Mouse (Mus musculus): Measurements from ENCODE around the gene Gprc5d. TPM values are rescaled to one million over a fixed set of nuclear protein-coding genes. Genes with fewer than 3 reads are reported as not detected.
A peak's percentile ranks its signal among the peaks of the same experiment; 100 is the strongest.

Gprc5d gene
- polyA plus RNA-seq, 1 experiment from 2014 or later, result not detected

GRCm38 (mm10) chr6:135083991-135084502 lies 34.0 kb downstream of the Gprc5d start:
- H3K4me1 ChIP-seq (ENCODE audit: insufficient read depth, low read length), result no peaks in the 10 kb centered on the region
- no peak overlapping the region for H3K4me3 ChIP-seq (ENCODE audit: low read length)
- H3K9ac ChIP-seq (replicated peaks; ENCODE audit: low read length), result no peak overlapping the region
- no peak overlapping the region for H3K27ac ChIP-seq (ENCODE audit: low read length)
- no peak for ATAC-seq (ENCODE audit: low FRiP score, low TSS enrichment)
- H3K4me2 ChIP-seq (replicated peaks; ENCODE audit: low read depth, low read length), result no peak overlapping the region
- WGBS, result 70% methylated on average over 10 of the region's 10 CpGs
- H3K9me3 ChIP-seq (ENCODE audit: low read length), result no peaks in the 10 kb centered on the region
- H3K36me3 ChIP-seq (ENCODE audit: insufficient read depth, low read length), result peaks cover 8% of the 10 kb centered on the region; the same call in 1 of the 2 replicates
- H3K27me3 ChIP-seq (ENCODE audit: insufficient read depth, low read length), result no peaks in the 10 kb centered on the region

- H3K4me3 ChIP-seq (ENCODE audit: low read length), result no peak overlapping the region
- H3K27ac ChIP-seq (ENCODE audit: low read length), result no peak overlapping the region
- no peaks in the 10 kb centered on the region for H3K9me3 ChIP-seq (ENCODE audit: low read length)
- H3K27me3 ChIP-seq (ENCODE audit: insufficient read depth, low read length), result no peaks in the 10 kb centered on the region
- no peak for ATAC-seq (ENCODE audit: low FRiP score, low TSS enrichment)
- H3K4me2 ChIP-seq (replicated peaks; ENCODE audit: low read depth, low read length), result no peak overlapping the region
- 64% methylated on average over 12 of the region's 12 CpGs for WGBS
- no peaks in the 10 kb centered on the region for H3K4me1 ChIP-seq (ENCODE audit: insufficient read depth, low read length)
- H3K9ac ChIP-seq (replicated peaks; ENCODE audit: low read length), result no peak overlapping the region
- H3K36me3 ChIP-seq (ENCODE audit: insufficient read depth, low read length), result peaks cover 9% of the 10 kb centered on the region; the same call in 1 of the 2 replicates
These were observed 39.7 kb downstream of the Gprc5d start for GRCm38 (mm10) chr6:135078420-135078819.

- Histone ChIP-seq H3K9ac (replicated peaks; ENCODE audit: low read length) (no peak overlapping the region), H3K27me3 (ENCODE audit: insufficient read depth, low read length) (no peaks in the 10 kb centered on the region), H3K4me2 (replicated peaks; ENCODE audit: low read depth, low read length) (no peak overlapping the region), H3K4me1 (ENCODE audit: insufficient read depth, low read length) (no peaks in the 10 kb centered on the region), H3K9me3 (ENCODE audit: low read length) (no peaks in the 10 kb centered on the region), H3K36me3 (ENCODE audit: insufficient read depth, low read length) (peaks cover 9% of the 10 kb centered on the region; the same call in 1 of the 2 replicates), H3K27ac (ENCODE audit: low read length) (no peak overlapping the region), H3K4me3 (ENCODE audit: low read length) (no peak overlapping the region)
- 37% methylated on average over 3 of the region's 3 CpGs for WGBS
- no peak for ATAC-seq (ENCODE audit: low FRiP score, low TSS enrichment)
These were observed 41.9 kb downstream of the Gprc5d start for GRCm38 (mm10) chr6:135076202-135076601.

GRCm38 (mm10) chr6:135074405-135074947 lies 43.6 kb downstream of the Gprc5d start:
- Histone ChIP-seq H3K36me3 (ENCODE audit: insufficient read depth, low read length) (peaks cover 9% of the 10 kb centered on the region; the same call in 1 of the 2 replicates), H3K27ac (ENCODE audit: low read length) (no peak overlapping the region), H3K27me3 (ENCODE audit: insufficient read depth, low read length) (no peaks in the 10 kb centered on the region), H3K4me3 (ENCODE audit: low read length) (no peak overlapping the region), H3K9me3 (ENCODE audit: low read length) (no peaks in the 10 kb centered on the region), H3K9ac (replicated peaks; ENCODE audit: low read length) (no peak overlapping the region), H3K4me1 (ENCODE audit: insufficient read depth, low read length) (peaks cover 3% of the 10 kb centered on the region; the same call in 1 of the 2 replicates), H3K4me2 (replicated peaks; ENCODE audit: low read depth, low read length) (no peak overlapping the region)
- ATAC-seq (ENCODE audit: low FRiP score, low TSS enrichment), result no peak
- 68% methylated on average over 6 of the region's 6 CpGs for WGBS

- Histone ChIP-seq H3K4me1 (ENCODE audit: insufficient read depth, low read length) (peaks cover 24% of the 10 kb centered on the region), H3K27me3 (ENCODE audit: insufficient read depth, low read length) (no peaks in the 10 kb centered on the region), H3K27ac (ENCODE audit: low read length) (no peak overlapping the region), H3K36me3 (ENCODE audit: insufficient read depth, low read length) (no peaks in the 10 kb centered on the region), H3K9ac (replicated peaks; ENCODE audit: low read length) (no peak overlapping the region), H3K4me3 (ENCODE audit: low read length) (no peak overlapping the region), H3K9me3 (ENCODE audit: low read length) (no peaks in the 10 kb centered on the region), H3K4me2 (replicated peaks; ENCODE audit: low read depth, low read length) (no peak overlapping the region)
- 83% methylated on average over 2 of the region's 2 CpGs for WGBS
- no peak for ATAC-seq (ENCODE audit: low FRiP score, low TSS enrichment)
These were observed 47.7 kb downstream of the Gprc5d start for GRCm38 (mm10) chr6:135070347-135070746.

GRCm38 (mm10) chr6:135069856-135070255 lies 48.2 kb downstream of the Gprc5d start:
- Histone ChIP-seq H3K4me2 (replicated peaks; ENCODE audit: low read depth, low read length) (no peak overlapping the region), H3K27me3 (ENCODE audit: insufficient read depth, low read length) (no peaks in the 10 kb centered on the region), H3K36me3 (ENCODE audit: insufficient read depth, low read length) (no peaks in the 10 kb centered on the region), H3K4me3 (ENCODE audit: low read length) (no peak overlapping the region), H3K27ac (ENCODE audit: low read length) (no peak overlapping the region), H3K9ac (replicated peaks; ENCODE audit: low read length) (no peak overlapping the region), H3K4me1 (ENCODE audit: insufficient read depth, low read length) (peaks cover 28% of the 10 kb centered on the region), H3K9me3 (ENCODE audit: low read length) (no peaks in the 10 kb centered on the region)
- no peak for ATAC-seq (ENCODE audit: low FRiP score, low TSS enrichment)
- 49% methylated on average over 6 of the region's 6 CpGs for WGBS

- no peak overlapping the region for H3K9ac ChIP-seq (replicated peaks; ENCODE audit: low read length)
- H3K9me3 ChIP-seq (ENCODE audit: low read length), result no peaks in the 10 kb centered on the region
- H3K27ac ChIP-seq (ENCODE audit: low read length), result no peak overlapping the region
- no peaks in the 10 kb centered on the region for H3K36me3 ChIP-seq (ENCODE audit: insufficient read depth, low read length)
- H3K4me1 ChIP-seq (ENCODE audit: insufficient read depth, low read length), result peaks cover 29% of the 10 kb centered on the region
- H3K4me2 ChIP-seq (replicated peaks; ENCODE audit: low read depth, low read length), result no peak overlapping the region
- no peak overlapping the region for H3K4me3 ChIP-seq (ENCODE audit: low read length)
- WGBS, result 64% methylated on average over 5 of the region's 5 CpGs
- no peak for ATAC-seq (ENCODE audit: low FRiP score, low TSS enrichment)
- H3K27me3 ChIP-seq (ENCODE audit: insufficient read depth, low read length), result no peaks in the 10 kb centered on the region
These were observed 49.9 kb downstream of the Gprc5d start for GRCm38 (mm10) chr6:135068221-135068620.

GRCm38 (mm10) chr6:135066795-135067445 lies 51.2 kb downstream of the Gprc5d start:
- no peak for ATAC-seq (ENCODE audit: low FRiP score, low TSS enrichment)
- Histone ChIP-seq H3K27me3 (ENCODE audit: insufficient read depth, low read length) (no peaks in the 10 kb centered on the region), H3K4me1 (ENCODE audit: insufficient read depth, low read length) (peaks cover 29% of the 10 kb centered on the region), H3K36me3 (ENCODE audit: insufficient read depth, low read length) (no peaks in the 10 kb centered on the region), H3K9ac (replicated peaks; ENCODE audit: low read length) (no peak overlapping the region), H3K27ac (ENCODE audit: low read length) (no peak overlapping the region), H3K4me2 (replicated peaks; ENCODE audit: low read depth, low read length) (peak overlapping the region; percentile 87; the same call in 1 of the 2 replicates), H3K4me3 (ENCODE audit: low read length) (peak overlapping the region; percentile 6; the same call in 1 of the 2 replicates), H3K9me3 (ENCODE audit: low read length) (no peaks in the 10 kb centered on the region)
- WGBS, result 38% methylated on average over 6 of the region's 6 CpGs

- WGBS, result under 1% methylated on average over 43 of the region's 44 CpGs
- peaks cover 29% of the 10 kb centered on the region for H3K4me1 ChIP-seq (ENCODE audit: insufficient read depth, low read length)
- no peaks in the 10 kb centered on the region for H3K36me3 ChIP-seq (ENCODE audit: insufficient read depth, low read length)
- peak within 1 kb of the TSS; percentile 73 for H3K9ac ChIP-seq (replicated peaks; ENCODE audit: low read length)
- H3K27me3 ChIP-seq (ENCODE audit: insufficient read depth, low read length), result no peaks in the 10 kb centered on the region
- peak within 1 kb of the TSS; percentile 57; the same call in 1 of the 2 replicates for H3K27ac ChIP-seq (ENCODE audit: low read length)
- H3K4me3 ChIP-seq (ENCODE audit: low read length), result peak within 1 kb of the TSS; percentile 65
- H3K9me3 ChIP-seq (ENCODE audit: low read length), result no peaks in the 10 kb centered on the region
- ATAC-seq (ENCODE audit: low FRiP score, low TSS enrichment), result peak; percentile 90
- H3K4me2 ChIP-seq (replicated peaks; ENCODE audit: low read depth, low read length), result peak within 1 kb of the TSS; percentile 87
These were observed 52.7 kb downstream of the Gprc5d start, which contains the start of gene Gprc5a for GRCm38 (mm10) chr6:135065236-135065957. Gprc5a (plus strand) TSS chr6:135065651.

Data from kidney, embryonic 16.5 days (tissue).